Mouse (Mus musculus): ENCODE results near the gene Zfp111. TPM values are rescaled to one million over a fixed set of nuclear protein-coding genes. Genes with fewer than 3 reads are reported as not detected.

Zfp111 gene
- total RNA-seq (2023) = under 1 TPM; 0.18 to 0.29 TPM

DNA sequence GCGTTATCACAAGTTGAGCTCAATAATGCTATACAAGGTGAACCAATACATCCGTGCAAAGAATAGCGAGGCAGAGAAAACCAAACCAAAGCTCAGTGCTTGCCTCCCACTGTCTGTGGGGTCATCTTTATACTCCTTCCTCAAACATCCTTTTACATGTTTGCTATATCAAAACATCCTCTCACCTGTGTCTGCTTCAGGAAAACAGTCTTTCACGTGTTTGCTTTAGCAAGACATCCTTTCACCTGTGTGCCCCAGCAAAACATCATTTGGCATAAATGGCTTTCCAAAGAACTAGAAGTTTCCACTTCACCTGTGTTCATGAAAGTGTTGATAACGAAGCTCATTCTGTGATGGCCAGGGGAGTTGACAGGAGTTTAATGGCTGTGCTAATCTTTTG, at the start of gene Zfp111:
Gene Zfp111, minus strand, starts transcription at position 101 of the 400 bp plus-strand sequence.

DNA sequence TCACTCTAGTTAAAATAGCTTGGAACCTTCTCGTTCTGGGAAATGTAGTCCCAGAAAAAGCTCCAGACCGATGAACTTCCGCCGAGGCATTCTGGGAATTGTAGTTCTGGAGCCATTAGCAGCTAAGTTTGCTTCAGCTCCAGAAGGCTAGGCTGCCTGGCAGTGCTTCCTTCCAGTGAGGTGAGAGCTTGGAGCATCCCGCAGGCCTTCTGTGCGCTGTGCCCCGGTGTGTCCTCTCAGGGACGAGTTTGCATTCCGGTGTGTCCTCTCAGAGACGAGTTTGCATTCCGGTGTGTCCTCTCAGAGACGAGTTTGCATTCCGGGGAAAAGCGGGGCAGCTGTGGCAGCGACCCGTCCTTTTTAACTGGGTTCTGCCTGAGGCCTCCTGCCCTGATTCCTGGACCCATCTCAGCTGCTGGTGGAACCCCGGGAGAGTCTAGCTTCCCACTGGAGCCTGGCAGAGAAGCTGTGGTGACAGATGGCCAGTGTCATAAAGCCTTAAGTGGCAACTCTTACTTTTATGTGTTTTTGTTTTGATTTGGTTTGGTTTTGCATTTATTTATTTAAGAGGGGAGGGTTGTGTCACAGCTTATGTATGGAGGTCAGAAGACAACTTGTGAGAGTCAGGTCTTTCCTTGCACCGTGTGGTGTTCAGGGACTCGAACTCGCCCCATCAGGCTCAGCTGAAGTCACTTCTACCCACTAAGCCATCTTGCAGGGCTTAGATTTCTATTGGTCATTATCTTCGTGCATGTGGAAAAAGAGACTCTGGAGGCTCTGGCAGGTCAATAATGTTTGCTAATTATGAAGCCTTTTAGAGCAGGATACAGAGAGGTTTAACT, 43.6 kb upstream of the Zfp111 start, which contains the start of gene Zfp108:
Gene Zfp108, plus strand, starts transcription at position 162 of the 842 bp plus-strand sequence.

DNA sequence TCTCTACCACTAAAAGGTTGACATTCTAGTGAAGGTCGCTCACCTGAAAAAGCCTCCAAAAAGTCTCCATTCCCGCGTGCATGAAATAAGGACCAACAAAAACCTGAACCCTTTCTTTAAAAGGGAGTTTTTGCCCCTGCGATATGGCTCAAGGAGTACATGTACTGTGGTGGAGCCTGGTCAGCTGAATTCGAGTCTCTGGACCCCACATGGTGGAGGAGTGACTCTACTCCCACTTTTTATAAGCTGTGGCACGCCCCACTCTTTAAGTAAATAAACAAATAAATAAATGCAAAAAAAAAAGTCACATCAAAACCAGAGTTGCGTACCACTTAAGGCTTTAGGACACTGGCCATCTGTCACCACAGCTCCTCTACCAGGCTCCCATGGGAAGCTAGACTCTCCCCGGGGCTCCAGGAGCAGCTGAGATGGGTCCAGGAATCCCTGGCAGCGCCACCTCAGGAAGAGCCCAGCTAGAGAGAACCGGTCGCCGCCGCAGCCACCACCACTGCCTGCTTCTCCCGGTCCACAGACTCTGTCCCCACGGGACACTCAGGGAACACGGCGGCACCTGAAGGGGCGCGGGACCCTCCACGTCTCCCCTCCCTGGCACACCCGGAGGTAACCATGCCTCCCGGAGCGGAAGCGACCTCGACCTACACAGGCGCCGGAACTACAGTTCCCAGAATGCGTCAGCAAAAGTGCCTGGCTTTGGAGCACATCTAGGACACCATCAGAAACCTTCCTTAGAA, 26.0 kb upstream of the Zfp111 start, which contains the start of gene Zfp109:
Gene Zfp109, minus strand, starts transcription at position 521 of the 752 bp plus-strand sequence.

DNA sequence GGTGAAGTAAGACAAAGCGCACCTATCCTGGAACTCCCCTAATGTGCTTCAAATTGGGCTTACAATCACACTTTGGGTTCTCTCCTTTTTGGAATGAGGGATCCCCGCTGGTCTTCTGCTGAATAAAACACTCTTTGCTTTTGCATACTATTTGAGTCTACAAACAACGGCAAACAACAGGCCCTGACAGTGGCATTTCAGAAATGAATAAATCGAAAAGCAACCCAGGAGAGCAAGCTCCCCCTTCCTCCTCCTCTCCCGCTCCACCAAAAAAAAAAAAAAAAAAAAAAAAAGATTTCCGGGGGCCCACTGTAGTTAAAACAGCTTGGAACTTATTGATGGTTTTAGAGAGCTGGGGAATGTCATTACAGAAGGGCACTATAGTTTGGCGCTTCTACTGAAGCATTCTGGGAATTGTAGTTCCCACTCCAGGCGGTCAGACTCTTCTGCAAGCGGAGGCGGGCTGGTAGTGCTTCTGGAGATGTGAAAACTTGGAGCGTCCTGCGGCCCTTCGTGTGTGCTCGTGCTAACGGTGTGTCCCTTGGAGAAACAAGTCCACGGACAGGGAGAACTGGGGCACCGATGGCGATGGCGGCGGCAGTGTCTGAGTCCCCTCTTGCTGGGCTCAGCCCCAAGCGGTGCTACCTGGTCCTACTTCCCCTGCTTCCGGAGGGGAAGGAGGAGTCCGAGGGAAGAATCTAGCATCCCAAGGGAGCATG, 36.5 kb downstream of the Zfp111 start, which contains the start of gene Zfp114:
Gene Zfp114, plus strand, starts transcription at position 443 of the 719 bp plus-strand sequence.

Other genes starting within 250 kb of the Zfp111 start
- gene Vmn1r181, start 236.8 kb downstream of the Zfp111 start, total RNA-seq (2023) = not detected
- not detected for gene V1rd19, start 209.8 kb downstream of the Zfp111 start, total RNA-seq (2023)
- not detected for gene Vmn1r183, start 158.2 kb downstream of the Zfp111 start, total RNA-seq (2023)
- gene Zfp180, start 129.5 kb downstream of the Zfp111 start, total RNA-seq (2023) = 10 to 100 TPM; 37.5 to 41.5 TPM
- gene Zfp112, start 99.1 kb downstream of the Zfp111 start, total RNA-seq (2023) = 1 to 10 TPM; 5.9 to 6.7 TPM
- 10 to 100 TPM; 10.0 to 10.5 TPM for gene Zfp235, start 77.3 kb downstream of the Zfp111 start, total RNA-seq (2023)
- under 1 TPM; 0.24 to 0.84 TPM for gene Zfp114, start 36.4 kb downstream of the Zfp111 start, total RNA-seq (2023)
- 1 to 10 TPM; 4.1 to 6.1 TPM for gene Zfp109, start 26.1 kb upstream of the Zfp111 start, total RNA-seq (2023)
- gene Zfp108, start 43.4 kb upstream of the Zfp111 start, total RNA-seq (2023) = under 1 TPM; 0.55 to 0.59 TPM
- gene Zfp93, start 59.0 kb upstream of the Zfp111 start, total RNA-seq (2023) = 1 to 10 TPM; 1.8 to 2.8 TPM
- gene Zfp61, start 89.8 kb upstream of the Zfp111 start, total RNA-seq (2023) = 10 to 100 TPM; 13.8 to 15.5 TPM
- 1 to 10 TPM; 6.0 to 6.6 TPM for gene Zfp94, start 105.2 kb upstream of the Zfp111 start, total RNA-seq (2023)
- gene Tescl, start 122.5 kb upstream of the Zfp111 start, total RNA-seq (2023) = not detected
- gene Lypd5, start 137.8 kb upstream of the Zfp111 start, total RNA-seq (2023) = not detected
- gene Kcnn4, start 158.8 kb upstream of the Zfp111 start, total RNA-seq (2023) = 100 to 1,000 TPM; 172 to 196 TPM
- 100 to 1,000 TPM; 117 to 120 TPM for gene Smg9, start 188.2 kb upstream of the Zfp111 start, total RNA-seq (2023)
- 10 to 100 TPM in 1 of 2 experiments, 1 to 10 TPM in 1; 5.4 to 11.9 TPM for gene Irgc1, start 240.9 kb upstream of the Zfp111 start, total RNA-seq (2023)

All from T-cell, adult 66 days (primary cell).